ENCODE assay signal across 20 mouse cellular contexts in genomic region chr17:78620740-78621139, GRCm38 (mm10).
A peak's percentile ranks its signal among the peaks of the same experiment; 100 is the strongest.
DNase-seq lines count a peak whose midpoint lies in the region; ATAC-seq and TF ChIP-seq lines count a peak whose summit lies in the region.
"Had no signal": no experiment of that assay in that cellular context is flagged by ENCODE, and none has a peak within 500 bp of the region (broad histone marks: within the 10 kb centered on the region; RNA-seq: fewer than 3 reads in every experiment).

No protein-coding gene starts in this region.

- DNase-seq in hindbrain, postnatal 0 days (ENCODE audit: low spot score), result no peak
- DNase-seq in liver, postnatal 0 days, result peak; percentile 2
- no peak for DNase-seq in liver
- DNase-seq in testis, postnatal 10 days (ENCODE audit: low spot score), result peak; percentile 4
- no peak for DNase-seq in testis, postnatal 14 days (ENCODE audit: low spot score)
- DNase-seq: adrenal gland, postnatal 10 days; adrenal gland, postnatal 36 days; cerebellum, adult 18-20 months; cerebellum, adult 9-10 months; cerebellum, postnatal 14 days; gastrocnemius, postnatal 25 days; heart, adult 18-20 months had no signal

- no peak overlapping the region for H3K27ac ChIP-seq in hindbrain, postnatal 0 days
- H3K27ac ChIP-seq in hindbrain, embryonic 12.5 days, result no peak overlapping the region
- H3K27ac ChIP-seq in liver, postnatal 0 days (ENCODE audit: low read depth), result no peak overlapping the region
- H3K27ac ChIP-seq: heart, embryonic 13.5 days; hindbrain, embryonic 13.5 days had no signal

- TF ChIP-seq CTCF in hindbrain, postnatal 0 days (IDR thresholded peaks at IDR 0.05; ENCODE audit: low read depth), result no peak
- TF ChIP-seq CTCF in liver, postnatal 0 days (IDR thresholded peaks at IDR 0.05; ENCODE audit: low read depth), result no peak

- H3K4me2 ChIP-seq in hindbrain, postnatal 0 days (ENCODE audit: low read depth, low read length), result no peak overlapping the region
- no peak overlapping the region for H3K4me2 ChIP-seq in hindbrain, embryonic 12.5 days (replicated peaks)
- no peak overlapping the region for H3K4me2 ChIP-seq in liver, postnatal 0 days (ENCODE audit: low read depth, low read length)
- H3K4me2 ChIP-seq: heart, embryonic 13.5 days; hindbrain, embryonic 13.5 days had no signal

- H3K4me3 ChIP-seq in hindbrain, postnatal 0 days (ENCODE audit: low read length), result no peak overlapping the region
- no peak overlapping the region for H3K4me3 ChIP-seq in hindbrain, embryonic 12.5 days
- H3K4me3 ChIP-seq in liver, postnatal 0 days (ENCODE audit: low read depth, low read length), result no peak overlapping the region
- H3K4me3 ChIP-seq: heart, embryonic 13.5 days; hindbrain, embryonic 13.5 days had no signal

- H3K9me3 ChIP-seq in hindbrain, postnatal 0 days (ENCODE audit: low read length), result no peaks in the 10 kb centered on the region
- no peaks in the 10 kb centered on the region for H3K9me3 ChIP-seq in hindbrain, embryonic 12.5 days (replicated peaks)
- H3K9me3 ChIP-seq in liver, postnatal 0 days (ENCODE audit: low read length), result no peaks in the 10 kb centered on the region
- H3K9me3 ChIP-seq: heart, embryonic 13.5 days had no signal

- no peaks in the 10 kb centered on the region for H3K4me1 ChIP-seq in hindbrain, postnatal 0 days (ENCODE audit: insufficient read depth, low read length)
- H3K4me1 ChIP-seq in hindbrain, embryonic 12.5 days, result no peaks in the 10 kb centered on the region
- H3K4me1 ChIP-seq in liver, postnatal 0 days (ENCODE audit: insufficient read depth), result no peaks in the 10 kb centered on the region
- H3K4me1 ChIP-seq: heart, embryonic 13.5 days; hindbrain, embryonic 13.5 days had no signal

- no peak for TF ChIP-seq EP300 in liver, postnatal 0 days (IDR thresholded peaks at IDR 0.05; ENCODE audit: low read depth)

- ATAC-seq in hindbrain, postnatal 0 days, result peak; percentile 66; the same call in 1 of the 2 replicates
- ATAC-seq in hindbrain, embryonic 12.5 days (ENCODE audit: low FRiP score), result no peak
- ATAC-seq in liver, postnatal 0 days, result no peak
- no peak for ATAC-seq in activated CD4-positive, CD25-positive, alpha-beta regulatory T cell, adult 4 months
- ATAC-seq: CD4-positive, CD25-positive, alpha-beta regulatory T cell, adult 4 months; forebrain, embryonic 14.5 days; hindbrain, embryonic 16.5 days; inflammation-experienced regulatory T-cells, adult 6 months had no signal

- H3K36me3 ChIP-seq in hindbrain, postnatal 0 days (ENCODE audit: insufficient read depth, low read length), result no peaks in the 10 kb centered on the region
- no peaks in the 10 kb centered on the region for H3K36me3 ChIP-seq in hindbrain, embryonic 12.5 days
- no peaks in the 10 kb centered on the region for H3K36me3 ChIP-seq in liver, postnatal 0 days (replicated peaks; ENCODE audit: insufficient read depth, low read length)
- H3K36me3 ChIP-seq: heart, embryonic 13.5 days had no signal

- H3K27me3 ChIP-seq in hindbrain, postnatal 0 days (ENCODE audit: insufficient read depth, low read length), result no peaks in the 10 kb centered on the region
- H3K27me3 ChIP-seq in hindbrain, embryonic 12.5 days, result no peaks in the 10 kb centered on the region
- H3K27me3 ChIP-seq in liver, postnatal 0 days (ENCODE audit: insufficient read depth, low read length), result no peaks in the 10 kb centered on the region
- H3K27me3 ChIP-seq: heart, embryonic 13.5 days; hindbrain, embryonic 13.5 days had no signal

- WGBS in hindbrain, postnatal 0 days, result 81% methylated on average over 4 of the region's 4 CpGs
- WGBS in hindbrain, embryonic 12.5 days, result 92% methylated on average over 4 of the region's 4 CpGs
- WGBS in liver, postnatal 0 days (ENCODE audit: insufficient replicate concordance), result 76% methylated on average over 4 of the region's 4 CpGs

- no peak overlapping the region for H3K9ac ChIP-seq in hindbrain, postnatal 0 days (replicated peaks; ENCODE audit: low read length)
- H3K9ac ChIP-seq in hindbrain, embryonic 12.5 days, result no peak overlapping the region
- H3K9ac ChIP-seq in liver, postnatal 0 days (replicated peaks), result no peak overlapping the region
- H3K9ac ChIP-seq: heart, embryonic 13.5 days; hindbrain, embryonic 13.5 days had no signal

Comparison
In these comparisons a context has a peak if more than half of its experiments do, and no peak if none do; other contexts are left out.
1. DNase-seq: peak in liver, postnatal 0 days (single experiment) and testis, postnatal 10 days (single experiment); none in hindbrain, postnatal 0 days (single experiment), liver (single experiment) and testis, postnatal 14 days (single experiment).